Mouse (Mus musculus) embryonic facial prominence, embryonic 10.5 days (tissue): Measurements from ENCODE around the gene Chka. TPM values are rescaled to one million over a fixed set of nuclear protein-coding genes. Genes with fewer than 3 reads are reported as not detected.

ENCODE experiments used
- DNase-seq: peaks from one replicate; pipeline ENCODE4 v3.0.0-alpha.2; 2017; ENCODE audit warnings: low spot score
- H3K27ac ChIP-seq: fragments of 300-500 bp; sonication (generic); replicated peaks from 2 replicates; pipeline ENCODE4 v1.5.1; 2016; ENCODE audit warnings: mild to moderate bottlenecking
- H3K27me3 ChIP-seq: fragments of 300-500 bp; sonication (generic); replicated peaks from 2 replicates; pipeline ENCODE4 v1.6.1; 2016; ENCODE audit warnings: low read depth, mild to moderate bottlenecking; ENCODE audit not compliant: poor library complexity, severe bottlenecking
- H3K36me3 ChIP-seq: fragments of 300-500 bp; sonication (generic); replicated peaks from 2 replicates; pipeline ENCODE4 v1.6.1; 2016; ENCODE audit warnings: mild to moderate bottlenecking, moderate library complexity
- H3K4me1 ChIP-seq: fragments of 300-500 bp; sonication (generic); 2 replicates; pipeline ENCODE4 v1.6.1; 2016
- H3K4me3 ChIP-seq: fragments of 300-500 bp; sonication (generic); 2 replicates; pipeline ENCODE4 v1.5.1; 2016; ENCODE audit warnings: mild to moderate bottlenecking, moderate library complexity
- H3K9me3 ChIP-seq: fragments of 300-500 bp; sonication (generic); 2 replicates; pipeline ENCODE4 v1.6.1; 2016; ENCODE audit warnings: mild to moderate bottlenecking
- WGBS: fragments of 180-500 bp; shearing (Covaris S2); methylation state at CpG from one replicate; pipeline ENCODE4 v1.1.7; 2016; 5-methylcytosine and 5-hydroxymethylcytosine counted together
- polyA plus RNA-seq: library from polyadenylated mRNA; unstranded; fragments of >200 nt; fragmentation: Nextera tagmentation; extraction: Ambion mirVana; gene quantifications from 2 replicates; pipeline ENCODE4 v1.2.1, GENCODE M21; 2016

The Chka gene
- polyA plus RNA-seq, 1 experiment from 2014 or later = 50.0 TPM

DNA sequence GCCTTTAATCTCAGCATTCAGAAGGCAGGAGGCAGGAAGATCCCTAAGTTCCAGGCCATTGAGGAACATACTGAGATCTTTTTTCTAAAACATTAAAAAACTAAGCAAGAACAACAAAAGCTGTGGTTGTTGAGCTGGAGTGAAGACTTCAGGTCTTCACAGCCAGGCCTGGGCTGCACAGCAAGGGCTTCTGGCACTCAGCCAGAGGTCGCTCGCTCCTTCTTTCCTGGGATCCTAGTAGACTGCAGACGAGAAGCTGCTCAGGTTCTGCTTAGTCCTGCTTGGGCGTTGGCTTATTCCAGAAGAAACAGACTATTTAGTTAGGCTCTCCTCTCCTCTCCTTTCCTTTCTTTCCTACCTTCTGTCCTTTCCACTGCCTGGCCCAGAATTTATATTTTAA is 20.8 kb downstream of the Chka start:
- H3K36me3 ChIP-seq = peaks cover 19% of the 10 kb centered on the region
- WGBS = 87% methylated on average over 4 of the region's 4 CpGs
- peaks cover 10% of the 10 kb centered on the region; the same call in 1 of the 2 replicates for H3K4me1 ChIP-seq
- no peak for DNase-seq
- no peaks in the 10 kb centered on the region for H3K9me3 ChIP-seq
- H3K27ac ChIP-seq = no peak overlapping the region
- no peaks in the 10 kb centered on the region for H3K27me3 ChIP-seq
- no peak overlapping the region for H3K4me3 ChIP-seq

DNA sequence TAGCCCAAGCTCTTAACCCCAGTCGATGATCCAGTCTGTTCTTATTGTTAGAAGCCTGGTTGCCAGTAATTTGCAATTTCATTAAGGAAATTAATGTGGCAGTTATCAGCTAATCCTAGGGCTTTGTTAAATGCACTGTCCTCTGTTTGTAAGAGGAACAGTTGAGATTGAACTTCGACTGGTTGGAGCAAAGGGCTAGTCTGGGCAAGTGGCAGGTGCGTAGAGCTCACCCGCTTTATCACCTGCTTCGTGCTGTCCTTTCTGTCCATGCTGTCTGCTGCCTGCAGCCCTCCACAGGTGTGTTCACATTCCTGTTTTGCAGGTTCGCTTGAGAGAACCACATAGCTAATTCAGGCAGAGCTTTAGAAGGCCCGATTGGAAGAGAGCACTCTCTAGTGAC is 23.5 kb downstream of the Chka start:
- no peak for DNase-seq
- Histone ChIP-seq H3K27ac (no peak overlapping the region), H3K9me3 (no peaks in the 10 kb centered on the region), H3K4me3 (no peak overlapping the region), H3K4me1 (peaks cover 7% of the 10 kb centered on the region; the same call in 1 of the 2 replicates), H3K36me3 (peaks cover 27% of the 10 kb centered on the region), H3K27me3 (no peaks in the 10 kb centered on the region)
- 85% methylated on average over 7 of the region's 7 CpGs for WGBS

DNA sequence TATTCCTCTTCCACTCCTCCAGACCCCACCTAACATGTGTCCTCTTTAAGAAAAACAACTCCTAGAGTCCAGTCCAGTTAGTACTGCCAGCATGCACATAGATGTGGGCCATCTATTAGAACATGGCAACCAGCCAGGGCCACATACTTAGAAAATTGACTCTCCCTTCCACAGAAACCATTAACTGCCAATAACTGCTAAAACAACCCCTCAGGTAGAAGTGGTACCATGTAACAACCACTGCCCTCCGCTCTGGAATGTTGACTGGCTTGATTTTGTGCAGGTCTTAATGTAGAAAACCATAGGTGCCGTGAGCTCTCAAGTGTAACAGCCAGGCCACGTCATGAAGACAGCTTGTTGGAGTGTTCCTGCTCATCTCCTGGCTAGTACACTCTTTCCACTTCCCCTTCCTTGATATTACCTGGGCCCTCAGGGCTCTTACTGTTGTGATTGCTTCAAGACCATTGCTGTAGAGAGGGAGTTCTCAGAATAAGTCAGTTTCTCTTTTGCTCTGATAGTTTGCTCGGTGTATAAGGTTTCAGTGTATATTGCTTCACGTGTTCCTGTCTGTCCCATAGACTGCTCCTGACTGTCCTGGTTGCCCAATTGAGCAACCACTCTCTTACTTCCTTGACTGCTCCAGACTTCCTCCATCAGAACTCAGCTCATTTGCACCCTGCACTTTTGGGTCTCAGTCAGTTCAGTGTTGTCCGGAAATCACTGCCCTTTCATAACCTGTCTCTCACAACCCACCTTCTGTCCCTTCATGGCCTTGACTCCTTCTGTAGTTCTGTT is 28.7 kb downstream of the Chka start:
- no peak overlapping the region for H3K27ac ChIP-seq
- H3K9me3 ChIP-seq = no peaks in the 10 kb centered on the region
- H3K4me3 ChIP-seq = no peak overlapping the region
- peaks cover 50% of the 10 kb centered on the region for H3K36me3 ChIP-seq
- H3K4me1 ChIP-seq = no peaks in the 10 kb centered on the region
- DNase-seq = no peak
- no peaks in the 10 kb centered on the region for H3K27me3 ChIP-seq
- 90% methylated on average over 6 of the region's 6 CpGs for WGBS

DNA sequence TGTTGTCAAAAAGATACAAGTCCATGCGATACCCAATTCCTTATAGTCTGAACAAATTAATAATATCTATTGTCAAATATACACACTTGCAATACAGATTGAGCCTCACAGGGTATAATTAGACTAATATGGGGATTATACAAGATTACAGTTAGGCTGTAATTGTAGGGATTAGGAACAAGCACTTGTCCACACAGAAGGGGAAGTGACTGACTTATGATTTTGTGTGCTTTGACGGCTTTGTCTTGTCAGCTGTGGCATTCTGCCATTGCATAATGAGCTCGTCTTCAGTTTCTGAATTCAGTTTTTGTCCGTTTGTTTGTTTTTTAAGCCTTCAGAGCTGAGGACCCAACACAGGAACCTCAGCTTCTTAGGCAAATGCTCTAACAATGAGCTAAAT is 30.6 kb downstream of the Chka start:
- no peaks in the 10 kb centered on the region for H3K27me3 ChIP-seq
- no peaks in the 10 kb centered on the region for H3K9me3 ChIP-seq
- H3K4me3 ChIP-seq = no peak overlapping the region
- WGBS = 84% methylated on average over 4 of the region's 4 CpGs
- peaks cover 52% of the 10 kb centered on the region for H3K36me3 ChIP-seq
- DNase-seq = no peak
- no peak overlapping the region for H3K27ac ChIP-seq
- no peaks in the 10 kb centered on the region for H3K4me1 ChIP-seq

DNA sequence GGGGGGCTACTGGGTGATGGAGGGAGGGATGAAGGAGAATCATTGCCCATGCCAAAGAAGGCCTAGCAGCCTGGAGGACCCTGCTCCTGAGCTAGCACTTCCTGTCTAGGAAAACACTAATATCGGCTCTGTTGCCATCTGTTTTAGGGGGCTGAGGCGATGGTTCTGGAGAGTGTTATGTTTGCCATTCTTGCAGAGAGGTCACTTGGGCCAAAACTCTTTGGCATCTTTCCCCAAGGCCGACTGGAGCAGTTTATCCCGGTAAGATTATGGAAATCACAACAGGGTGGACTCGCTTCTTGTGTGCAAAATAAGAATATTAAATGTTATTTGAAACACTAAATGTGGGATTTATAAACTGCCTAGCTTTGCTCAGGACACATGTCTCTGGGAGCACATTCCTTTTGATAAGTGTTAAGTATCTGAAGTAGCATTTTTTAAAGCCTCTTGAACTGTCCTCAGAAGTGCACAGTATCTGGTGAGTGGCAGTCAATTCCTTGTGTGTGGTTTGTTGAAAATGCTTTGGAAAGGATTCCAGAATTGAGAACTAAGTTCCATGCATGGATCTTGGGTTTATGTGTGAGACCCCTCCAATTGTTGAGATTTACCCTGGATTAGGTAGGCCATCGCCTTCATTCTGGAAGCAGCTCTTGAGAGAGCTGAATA is 32.9 kb downstream of the Chka start:
- no peaks in the 10 kb centered on the region for H3K27me3 ChIP-seq
- no peaks in the 10 kb centered on the region for H3K4me1 ChIP-seq
- DNase-seq = no peak
- H3K36me3 ChIP-seq = peaks cover 61% of the 10 kb centered on the region
- no peaks in the 10 kb centered on the region for H3K9me3 ChIP-seq
- H3K27ac ChIP-seq = no peak overlapping the region
- H3K4me3 ChIP-seq = no peak overlapping the region
- WGBS = 83% methylated on average over 6 of the region's 6 CpGs

DNA sequence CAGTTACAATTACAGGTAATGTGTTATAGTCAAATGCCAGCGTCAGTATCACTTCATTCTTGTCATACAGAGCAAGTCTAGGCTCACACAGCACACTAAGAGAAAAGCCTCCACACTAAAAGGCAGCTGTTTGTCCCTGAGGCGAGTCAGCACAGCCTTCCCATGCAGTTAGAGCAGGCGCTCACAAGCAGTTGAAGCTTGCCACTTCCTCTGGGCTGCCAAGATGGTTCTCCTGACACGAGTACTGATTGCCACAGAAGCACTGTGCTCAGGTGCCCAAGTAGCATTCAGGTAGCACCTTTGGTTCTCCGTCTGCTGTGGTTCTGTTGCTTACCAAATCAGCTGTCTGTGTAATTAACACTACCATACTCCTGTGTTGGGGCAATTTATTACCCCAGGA is 37.5 kb downstream of the Chka start:
- Histone ChIP-seq H3K27me3 (no peaks in the 10 kb centered on the region), H3K4me1 (no peaks in the 10 kb centered on the region), H3K27ac (no peak overlapping the region), H3K4me3 (no peak overlapping the region), H3K36me3 (peaks cover 96% of the 10 kb centered on the region), H3K9me3 (no peaks in the 10 kb centered on the region)
- no peak for DNase-seq
- 92% methylated on average over 5 of the region's 5 CpGs for WGBS

DNA sequence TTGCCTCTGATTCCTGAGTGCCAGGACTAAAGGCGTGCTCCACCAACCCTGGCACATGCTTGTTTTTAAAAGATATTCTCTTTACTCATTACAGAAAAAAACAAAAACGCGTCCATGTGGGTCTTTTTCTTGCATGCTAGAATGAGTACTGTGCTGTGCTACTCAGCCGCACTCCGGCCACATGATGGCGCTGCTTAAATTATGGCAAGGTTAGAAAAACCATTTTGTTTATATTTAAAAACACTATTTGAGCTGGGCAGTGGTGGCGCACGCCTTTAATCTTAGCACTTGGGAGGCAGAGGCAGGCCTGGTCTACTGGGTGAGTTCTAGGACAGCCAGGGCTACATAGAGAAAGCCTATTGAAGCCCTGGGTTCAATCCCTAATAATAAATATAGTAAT is 38.6 kb downstream of the Chka start:
- H3K27me3 ChIP-seq = no peaks in the 10 kb centered on the region
- no peak overlapping the region for H3K4me3 ChIP-seq
- DNase-seq = no peak
- peaks cover 5% of the 10 kb centered on the region for H3K4me1 ChIP-seq
- H3K9me3 ChIP-seq = no peaks in the 10 kb centered on the region
- peaks cover 96% of the 10 kb centered on the region for H3K36me3 ChIP-seq
- no peak overlapping the region for H3K27ac ChIP-seq
- WGBS = 86% methylated on average over 8 of the region's 8 CpGs

DNA sequence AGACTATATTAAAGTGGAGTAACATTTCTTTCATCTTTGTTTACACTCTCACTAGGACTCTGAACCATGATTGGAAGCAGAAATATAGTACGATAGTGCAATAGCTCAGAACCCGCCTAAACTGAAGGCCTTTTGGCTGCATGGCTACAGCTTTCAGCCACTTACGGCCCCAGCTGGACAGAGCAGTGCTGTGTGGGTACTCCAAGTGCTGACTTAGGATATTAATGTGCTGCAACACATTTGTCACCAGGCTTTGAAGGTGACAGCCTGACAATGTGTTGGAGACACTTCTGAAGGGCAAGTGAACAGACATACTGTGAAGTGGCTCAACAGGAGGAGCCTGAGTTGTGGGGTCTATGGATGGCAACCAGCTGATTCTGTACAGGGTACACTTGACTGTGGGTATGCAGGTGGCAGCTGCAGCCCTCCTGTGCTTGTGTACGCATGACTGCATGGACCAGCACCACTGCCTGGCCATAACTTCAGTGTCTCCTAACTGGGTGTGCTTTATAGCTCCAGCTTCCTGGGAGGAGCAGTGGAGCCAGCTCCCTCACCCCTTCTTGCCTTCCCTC is 42.1 kb downstream of the Chka start:
- no peak for DNase-seq
- WGBS = 96% methylated on average over 4 of the region's 4 CpGs
- no peak overlapping the region for H3K27ac ChIP-seq
- no peak overlapping the region for H3K4me3 ChIP-seq
- H3K27me3 ChIP-seq = no peaks in the 10 kb centered on the region
- peaks cover 10% of the 10 kb centered on the region for H3K4me1 ChIP-seq
- H3K9me3 ChIP-seq = no peaks in the 10 kb centered on the region
- peaks cover 98% of the 10 kb centered on the region for H3K36me3 ChIP-seq

DNA sequence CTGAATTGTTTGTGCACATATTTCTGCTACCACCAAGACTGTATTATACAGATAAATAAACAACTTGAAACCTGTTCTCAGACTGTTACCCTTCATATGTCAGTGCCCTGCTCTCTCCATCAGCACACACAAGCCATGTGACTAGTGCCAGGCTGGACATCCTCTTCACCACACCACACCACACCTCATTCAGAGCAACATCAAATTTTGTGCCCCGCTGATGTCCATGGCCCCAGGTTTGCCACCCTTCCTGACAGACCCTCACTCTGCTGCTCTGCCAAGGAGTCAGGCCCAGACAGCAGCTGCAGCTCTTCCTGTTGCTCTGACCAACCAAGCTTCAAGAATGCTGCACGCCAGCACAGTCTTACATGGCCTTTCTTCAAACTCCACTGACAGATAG is 42.7 kb downstream of the Chka start:
- H3K27me3 ChIP-seq = no peaks in the 10 kb centered on the region
- H3K4me3 ChIP-seq = no peak overlapping the region
- H3K27ac ChIP-seq = no peak overlapping the region
- peaks cover 97% of the 10 kb centered on the region for H3K36me3 ChIP-seq
- peaks cover 10% of the 10 kb centered on the region for H3K4me1 ChIP-seq
- no peaks in the 10 kb centered on the region for H3K9me3 ChIP-seq
- WGBS = 88% methylated on average over 2 of the region's 2 CpGs
- no peak for DNase-seq

DNA sequence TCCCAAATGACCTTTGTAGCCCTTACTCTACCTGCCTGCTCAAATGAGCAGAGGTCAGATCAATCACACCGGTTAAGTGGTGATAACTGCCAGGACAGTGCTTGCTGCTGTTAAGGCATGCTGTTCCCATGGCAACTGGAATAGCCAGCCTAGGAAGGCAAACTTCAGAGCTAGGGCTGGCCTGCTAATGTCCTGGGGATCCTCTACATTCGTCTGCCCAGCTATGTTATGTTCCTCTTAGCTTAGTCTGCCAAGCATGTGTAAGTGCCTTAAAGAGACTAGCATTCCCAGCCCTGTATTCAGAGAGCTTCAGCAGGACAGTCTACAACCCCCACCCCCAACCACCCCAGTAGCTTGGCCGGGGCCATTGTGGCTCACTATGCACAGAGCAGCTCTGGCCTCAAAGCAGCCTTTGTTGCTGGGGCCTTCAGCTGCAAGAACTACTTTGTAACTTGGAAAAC is 43.6 kb downstream of the Chka start:
- Histone ChIP-seq H3K27me3 (no peaks in the 10 kb centered on the region), H3K27ac (peak overlapping the region; percentile 1; the same call in 1 of the 2 replicates), H3K4me3 (no peak overlapping the region), H3K9me3 (no peaks in the 10 kb centered on the region), H3K36me3 (peaks cover 95% of the 10 kb centered on the region), H3K4me1 (peaks cover 10% of the 10 kb centered on the region)
- no peak for DNase-seq
- 31% methylated on average over 3 of the region's 3 CpGs for WGBS

DNA sequence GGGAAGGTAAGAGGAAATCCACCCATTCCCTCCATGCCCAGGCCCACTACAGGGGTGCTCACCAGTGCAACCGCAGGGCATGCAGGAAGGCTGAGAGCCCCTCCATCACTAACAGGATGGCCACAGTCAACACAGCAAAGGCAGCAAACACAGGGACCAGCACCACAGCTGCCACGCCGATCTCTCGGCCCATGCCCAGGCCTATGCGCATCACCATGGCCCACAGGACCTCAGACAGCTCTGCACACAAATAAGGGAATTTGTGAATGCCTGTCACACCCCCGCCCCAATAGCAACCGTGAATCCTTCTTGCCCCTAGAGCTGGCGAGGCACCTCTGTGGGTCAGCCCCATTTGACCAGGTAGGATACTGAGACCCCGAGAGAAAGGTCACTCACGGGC is 44.6 kb downstream of the Chka start:
- H3K9me3 ChIP-seq = no peaks in the 10 kb centered on the region
- no peak overlapping the region; the same call in 1 of the 2 replicates for H3K4me3 ChIP-seq
- 93% methylated on average over 10 of the region's 10 CpGs for WGBS
- H3K27me3 ChIP-seq = no peaks in the 10 kb centered on the region
- H3K4me1 ChIP-seq = peaks cover 10% of the 10 kb centered on the region
- H3K27ac ChIP-seq = 0 out of 2 replicates have a peak overlapping the region, but pooled peaks have one; percentile 7
- peaks cover 89% of the 10 kb centered on the region for H3K36me3 ChIP-seq
- no peak for DNase-seq

DNA sequence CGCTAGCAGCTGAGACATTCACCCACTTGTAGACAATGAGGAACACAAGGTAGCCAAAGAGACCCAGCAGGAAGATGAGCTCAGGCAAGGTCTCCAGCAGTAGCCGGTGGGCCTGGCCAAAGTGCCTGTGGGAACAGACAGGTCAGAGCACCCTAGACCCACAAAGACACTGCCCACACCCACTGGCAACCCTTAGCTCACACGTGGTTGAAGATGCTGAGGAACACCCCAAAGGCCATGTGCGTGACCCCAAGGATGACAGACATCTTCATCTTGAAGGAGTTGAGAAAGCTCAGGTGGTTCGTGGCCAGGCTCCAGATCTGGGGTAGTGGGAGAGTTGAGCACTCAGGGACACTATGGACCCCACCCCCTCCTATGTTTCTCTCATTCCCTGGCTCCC is 46.0 kb downstream of the Chka start:
- Histone ChIP-seq H3K4me3 (no peak overlapping the region), H3K9me3 (no peaks in the 10 kb centered on the region), H3K27me3 (no peaks in the 10 kb centered on the region), H3K36me3 (peaks cover 89% of the 10 kb centered on the region), H3K27ac (no peak overlapping the region), H3K4me1 (peaks cover 14% of the 10 kb centered on the region)
- no peak for DNase-seq
- WGBS = 94% methylated on average over 5 of the region's 5 CpGs

DNA sequence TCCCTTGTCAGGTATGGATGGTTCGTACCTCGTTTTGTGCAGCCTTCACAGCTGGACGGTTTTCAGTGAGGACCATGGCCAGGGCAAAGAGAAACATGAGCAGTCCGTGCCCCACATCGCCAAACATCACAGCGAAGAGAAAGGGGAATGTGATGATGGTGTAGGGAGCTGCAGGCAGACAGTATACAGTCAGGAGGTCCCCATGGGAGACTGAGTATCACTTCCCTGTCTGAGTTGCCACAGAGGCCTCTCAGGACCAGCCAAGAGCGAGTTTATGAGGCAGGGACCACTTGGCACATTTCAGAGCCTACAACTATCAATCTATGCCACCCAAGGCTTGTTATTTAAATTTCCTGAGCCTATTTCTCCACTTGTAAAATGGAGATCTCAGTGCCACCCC is 47.4 kb downstream of the Chka start:
- 86% methylated on average over 7 of the region's 7 CpGs for WGBS
- Histone ChIP-seq H3K4me3 (no peak overlapping the region), H3K4me1 (peaks cover 28% of the 10 kb centered on the region), H3K27me3 (no peaks in the 10 kb centered on the region), H3K27ac (no peak overlapping the region), H3K36me3 (peaks cover 89% of the 10 kb centered on the region), H3K9me3 (no peaks in the 10 kb centered on the region)
- no peak for DNase-seq
